In the genomic region with DNA sequence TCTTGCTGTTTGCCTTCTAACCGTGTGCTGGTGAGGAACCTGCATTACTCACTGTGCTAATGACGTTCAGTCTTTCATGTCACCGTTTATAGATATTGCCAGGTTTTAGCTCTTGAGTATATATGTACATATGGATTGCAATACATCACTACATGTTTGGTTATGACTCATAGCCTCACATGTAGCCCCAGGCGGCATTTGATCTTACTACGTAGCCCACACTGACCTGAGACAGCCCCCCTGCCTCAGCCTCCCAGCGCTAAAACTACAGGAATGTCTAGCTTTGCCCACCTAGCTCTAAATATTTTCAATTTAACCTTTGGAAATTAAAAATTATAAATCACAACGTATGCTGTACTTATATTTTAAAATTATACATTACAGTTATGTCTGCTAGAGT, we compare ENCODE assay signal across 13 mouse cellular contexts. TPM values are rescaled to one million over a fixed set of nuclear protein-coding genes. Genes with fewer than 3 reads are reported as not detected.
"Had no signal": no experiment of that assay in that cellular context is flagged by ENCODE, and none has a peak within 500 bp of the region (broad histone marks: within the 10 kb centered on the region; RNA-seq: fewer than 3 reads in every experiment).

No protein-coding gene starts in this region.

- H3K27ac ChIP-seq: kidney, postnatal 0 days; limb, embryonic 13.5 days; liver, embryonic 14.5 days; midbrain, embryonic 12.5 days; neural tube, embryonic 15.5 days had no signal

- H3K4me3 ChIP-seq: limb, embryonic 13.5 days; midbrain, embryonic 12.5 days; myocyte; neural tube, embryonic 15.5 days had no signal

- DNase-seq: right cerebral cortex, postnatal 25 days; thymus, adult 18-20 months had no signal

- H3K4me2 ChIP-seq: neural tube, embryonic 15.5 days had no signal

- H3K27me3 ChIP-seq: limb, embryonic 13.5 days; neural tube, embryonic 15.5 days had no signal

- H3K36me3 ChIP-seq: limb, embryonic 13.5 days; midbrain, embryonic 12.5 days; neural tube, embryonic 15.5 days had no signal

- H3K9me3 ChIP-seq: limb, embryonic 13.5 days; midbrain, embryonic 12.5 days; neural tube, embryonic 15.5 days had no signal

- H3K9ac ChIP-seq: limb, embryonic 13.5 days; liver, embryonic 14.5 days; midbrain, embryonic 12.5 days; neural tube, embryonic 15.5 days had no signal

RNA-seq across cellular contexts. Expression of a gene that starts 53.7 kb away (rescaled TPM):
- total RNA-seq: liver, adult 2 months; megakaryocyte-erythroid progenitor cell, adult 5-6 weeks had no signal
- polyA plus RNA-seq: kidney, postnatal 0 days; limb, embryonic 13.5 days; liver, adult 2 months; liver, embryonic 14.5 days; lung, adult 2 months; myocyte; neural tube, embryonic 11.5 days; small intestine, adult 2 months had no signal
